Mouse (Mus musculus) brain, embryonic 18.5 days (tissue): ENCODE measurements at regions not wholly inside any gene's neighbourhood (a gene's known extent, or its start where the extent isn't known, plus 50 kb on each side); places are given as distances from the start of the nearest gene placed in this dataset.

Experiments
- DNase-seq: peaks from one replicate; pipeline ENCODE4 v3.0.0-alpha.2; 2012; ENCODE audit warnings: low read depth, low spot score

DNA sequence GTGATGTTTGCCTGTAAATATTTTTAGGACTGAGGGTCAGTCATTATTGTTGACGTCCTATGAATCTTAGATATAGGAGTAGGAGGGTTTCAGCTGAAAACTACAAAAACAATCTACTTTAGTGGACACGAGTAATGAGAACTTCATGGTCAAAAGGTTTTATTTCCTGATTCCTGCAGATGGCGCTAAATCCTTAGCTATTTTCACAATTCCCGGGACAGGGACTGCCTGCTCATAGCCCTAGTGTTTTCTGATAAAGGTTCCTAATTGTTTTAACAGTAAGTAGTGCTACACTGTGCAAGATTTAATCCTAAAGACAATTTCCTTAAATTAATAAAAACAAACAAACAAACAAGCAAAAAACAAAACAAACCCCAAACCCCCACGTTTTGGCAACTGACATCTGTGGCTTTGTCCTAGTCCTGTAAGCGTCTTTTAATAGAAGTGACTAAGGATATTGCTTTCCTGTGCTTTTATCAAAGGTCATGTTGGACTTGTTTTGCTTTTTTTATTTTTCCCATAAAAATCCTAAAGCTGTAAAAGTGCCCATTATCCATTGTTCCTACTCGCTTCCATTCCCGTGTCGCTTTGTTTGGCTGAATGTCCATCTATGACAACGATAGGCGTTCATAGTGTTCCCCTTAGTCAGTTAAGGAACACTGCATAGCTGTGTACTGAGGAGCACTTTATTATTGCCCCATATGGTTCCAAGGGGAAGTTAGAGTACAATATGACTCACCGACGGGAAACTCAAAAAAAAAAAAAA, 53.5 kb upstream of the Akr1e1 start:
- peak; percentile 60 for DNase-seq
